Mouse (Mus musculus): ENCODE measurements around the gene Reep6. TPM values are rescaled to one million over a fixed set of nuclear protein-coding genes. Genes with fewer than 3 reads are reported as not detected.

Reep6 gene
- polyA plus RNA-seq, 1 experiment from 2014 or later, result 3.4 TPM

DNA sequence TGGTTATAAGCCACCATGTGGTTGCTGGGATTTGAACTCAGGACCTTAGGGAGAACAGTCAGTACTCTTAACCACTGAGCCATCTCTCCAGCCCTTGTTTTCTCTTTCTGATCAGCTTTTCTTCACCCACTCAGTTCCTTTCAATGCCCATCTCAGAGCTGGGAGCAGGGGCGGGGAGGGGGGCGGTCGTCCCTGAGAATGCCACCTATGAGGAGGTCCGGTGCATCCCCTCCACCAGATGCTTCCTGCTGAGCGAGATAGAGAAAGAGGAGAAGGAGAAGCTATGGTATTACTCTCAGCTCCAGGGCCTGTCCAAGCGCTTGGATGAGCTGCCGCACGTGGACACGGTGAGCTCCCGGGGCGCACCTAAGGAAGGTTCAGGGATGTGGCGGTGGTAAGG is 25.3 kb upstream of the Reep6 start:
- Histone ChIP-seq H3K4me1 (peaks cover 39% of the 10 kb centered on the region), H3K9me3 (no peaks in the 10 kb centered on the region), H3K4me2 (replicated peaks) (peak overlapping the region; percentile 42), H3K9ac (0 out of 2 replicates have a peak overlapping the region, but pooled peaks have one; percentile 6), H3K27ac (no peak overlapping the region), H3K36me3 (peaks cover 68% of the 10 kb centered on the region), H3K27me3 (replicated peaks) (peaks cover 17% of the 10 kb centered on the region), H3K4me3 (peak overlapping the region; percentile 7; the same call in 1 of the 2 replicates)
- no peak for ATAC-seq (ENCODE audit: low FRiP score, low read depth)
- 20% methylated on average over 12 of the region's 12 CpGs for WGBS

DNA sequence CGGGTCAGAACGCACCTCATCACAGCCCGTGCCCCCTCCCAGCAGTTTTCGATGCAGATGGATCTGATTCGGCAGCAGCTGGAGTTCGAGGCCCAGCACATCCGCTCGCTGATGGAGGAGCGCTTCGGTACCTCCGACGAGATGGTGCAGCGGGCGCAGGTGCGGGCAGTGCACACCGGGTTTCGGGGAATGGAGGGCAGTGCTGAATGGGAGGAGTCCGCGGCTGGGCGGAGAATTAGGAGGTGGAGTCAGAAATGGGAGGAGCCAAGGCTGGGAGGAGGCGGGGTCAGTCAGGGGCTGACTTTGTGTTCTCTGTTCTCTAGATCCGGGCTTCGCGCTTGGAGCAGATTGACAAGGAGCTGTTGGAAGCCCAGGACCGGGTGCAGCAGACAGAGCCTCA is 24.9 kb upstream of the Reep6 start:
- H3K4me1 ChIP-seq, result peaks cover 35% of the 10 kb centered on the region
- H3K36me3 ChIP-seq, result peaks cover 71% of the 10 kb centered on the region
- WGBS, result 16% methylated on average over 25 of the region's 25 CpGs
- H3K9ac ChIP-seq, result 0 out of 2 replicates have a peak overlapping the region, but pooled peaks have one; percentile 6
- no peak overlapping the region for H3K4me3 ChIP-seq
- H3K9me3 ChIP-seq, result no peaks in the 10 kb centered on the region
- no peak for ATAC-seq (ENCODE audit: low FRiP score, low read depth)
- H3K4me2 ChIP-seq (replicated peaks), result peak overlapping the region; percentile 42
- H3K27ac ChIP-seq, result no peak overlapping the region
- peaks cover 16% of the 10 kb centered on the region for H3K27me3 ChIP-seq (replicated peaks)

DNA sequence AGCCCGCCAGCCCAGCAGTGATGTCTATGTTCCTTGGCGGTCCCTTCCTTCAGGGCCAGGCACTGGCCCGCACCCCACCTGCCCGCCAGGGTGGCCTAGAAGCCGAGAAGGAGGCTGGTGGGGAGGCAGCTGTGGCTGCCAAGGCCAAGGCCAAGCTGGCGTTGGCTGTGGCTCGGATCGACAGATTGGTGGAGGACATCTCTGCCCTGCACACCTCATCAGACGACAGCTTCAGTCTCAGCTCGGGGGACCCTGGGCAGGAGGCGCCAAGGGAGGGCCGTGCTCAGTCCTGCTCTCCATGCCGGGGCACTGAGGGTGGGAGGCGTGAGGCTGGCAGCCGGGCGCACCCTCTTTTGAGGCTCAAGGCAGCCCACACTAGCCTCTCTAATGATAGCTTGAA is 18.2 kb upstream of the Reep6 start:
- H3K27ac ChIP-seq, result no peak overlapping the region
- no peak overlapping the region for H3K4me3 ChIP-seq
- H3K9ac ChIP-seq, result no peak overlapping the region
- peaks cover 28% of the 10 kb centered on the region for H3K4me1 ChIP-seq
- WGBS, result 86% methylated on average over 16 of the region's 16 CpGs
- H3K36me3 ChIP-seq, result peaks cover 98% of the 10 kb centered on the region
- H3K4me2 ChIP-seq (replicated peaks), result no peak overlapping the region
- H3K27me3 ChIP-seq (replicated peaks), result peaks cover 59% of the 10 kb centered on the region
- no peak for ATAC-seq (ENCODE audit: low FRiP score, low read depth)
- no peaks in the 10 kb centered on the region for H3K9me3 ChIP-seq

DNA sequence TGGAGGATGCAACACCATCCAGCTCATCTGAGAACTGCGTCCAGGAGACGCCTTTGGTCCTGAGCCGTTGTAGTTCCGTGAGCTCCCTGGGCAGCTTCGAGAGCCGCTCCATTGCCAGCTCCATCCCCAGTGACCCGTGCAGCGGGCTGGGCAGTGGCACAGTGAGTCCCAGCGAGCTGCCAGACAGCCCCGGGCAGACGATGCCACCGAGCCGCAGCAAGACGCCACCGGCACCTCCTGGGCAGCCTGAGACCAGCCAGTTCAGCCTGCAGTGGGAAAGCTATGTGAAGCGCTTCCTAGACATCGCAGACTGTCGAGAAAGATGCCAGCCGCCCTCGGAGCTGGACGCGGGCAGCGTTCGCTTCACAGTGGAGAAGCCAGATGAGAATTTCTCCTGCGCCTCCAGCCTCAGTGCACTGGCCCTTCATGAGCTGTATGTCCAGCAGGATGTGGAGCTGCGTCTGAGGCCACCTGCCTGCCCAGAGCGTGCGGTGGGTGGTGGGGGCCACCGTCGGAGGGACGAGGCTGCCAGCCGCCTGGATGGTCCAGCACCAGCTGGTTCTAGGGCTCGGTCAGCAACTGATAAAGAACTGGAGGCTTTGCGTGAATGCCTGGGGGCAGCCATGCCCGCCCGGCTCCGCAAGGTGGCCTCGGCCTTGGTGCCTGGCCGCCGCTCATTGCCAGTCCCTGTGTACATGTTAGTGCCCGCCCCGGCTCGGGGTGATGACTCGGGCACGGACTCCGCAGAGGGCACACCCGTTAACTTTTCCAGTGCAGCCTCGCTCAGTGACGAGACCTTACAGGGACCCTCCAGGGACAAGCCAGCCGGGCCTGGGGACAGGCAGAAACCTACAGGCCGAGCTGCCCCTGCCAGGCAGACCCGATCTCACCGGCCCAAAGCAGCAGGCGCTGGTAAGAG is 16.9 kb upstream of the Reep6 start:
- Histone ChIP-seq H3K27me3 (replicated peaks) (peaks cover 61% of the 10 kb centered on the region), H3K4me3 (no peak overlapping the region), H3K9me3 (no peaks in the 10 kb centered on the region), H3K4me1 (peaks cover 35% of the 10 kb centered on the region), H3K27ac (no peak overlapping the region), H3K36me3 (peaks cover 98% of the 10 kb centered on the region), H3K4me2 (replicated peaks) (no peak overlapping the region), H3K9ac (no peak overlapping the region)
- ATAC-seq (ENCODE audit: low FRiP score, low read depth), result no peak
- WGBS, result 72% methylated on average over 54 of the region's 54 CpGs

DNA sequence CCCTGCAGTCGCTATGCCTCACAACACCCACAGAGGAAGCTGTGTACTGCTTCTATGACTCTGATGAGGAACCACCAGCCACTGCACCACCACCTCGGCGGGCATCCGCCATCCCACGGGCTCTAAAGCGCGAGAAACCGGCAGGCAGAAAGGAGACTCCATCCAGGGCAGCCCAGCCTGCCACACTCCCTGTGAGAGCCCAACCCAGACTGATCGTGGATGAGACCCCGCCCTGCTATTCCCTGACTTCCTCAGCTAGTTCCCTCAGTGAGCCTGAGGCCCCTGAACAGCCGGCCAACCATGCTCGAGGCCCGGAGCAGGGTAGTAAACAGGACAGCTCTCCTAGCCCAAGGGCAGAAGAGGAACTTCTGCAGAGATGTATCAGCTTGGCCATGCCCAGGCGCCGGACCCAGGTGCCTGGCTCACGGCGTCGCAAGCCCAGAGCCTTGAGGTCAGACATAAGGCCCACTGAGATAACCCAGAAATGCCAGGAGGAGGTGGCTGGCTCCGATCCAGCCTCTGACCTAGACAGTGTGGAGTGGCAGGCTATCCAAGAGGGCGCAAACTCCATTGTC is 16.0 kb upstream of the Reep6 start:
- Histone ChIP-seq H3K4me2 (replicated peaks) (peak overlapping the region; percentile 1; the same call in 1 of the 2 replicates), H3K4me3 (no peak overlapping the region), H3K27ac (no peak overlapping the region), H3K9me3 (no peaks in the 10 kb centered on the region), H3K9ac (no peak overlapping the region), H3K4me1 (peaks cover 36% of the 10 kb centered on the region), H3K36me3 (peaks cover 98% of the 10 kb centered on the region), H3K27me3 (replicated peaks) (peaks cover 61% of the 10 kb centered on the region)
- WGBS, result 47% methylated on average over 20 of the region's 20 CpGs
- no peak for ATAC-seq (ENCODE audit: low FRiP score, low read depth)

DNA sequence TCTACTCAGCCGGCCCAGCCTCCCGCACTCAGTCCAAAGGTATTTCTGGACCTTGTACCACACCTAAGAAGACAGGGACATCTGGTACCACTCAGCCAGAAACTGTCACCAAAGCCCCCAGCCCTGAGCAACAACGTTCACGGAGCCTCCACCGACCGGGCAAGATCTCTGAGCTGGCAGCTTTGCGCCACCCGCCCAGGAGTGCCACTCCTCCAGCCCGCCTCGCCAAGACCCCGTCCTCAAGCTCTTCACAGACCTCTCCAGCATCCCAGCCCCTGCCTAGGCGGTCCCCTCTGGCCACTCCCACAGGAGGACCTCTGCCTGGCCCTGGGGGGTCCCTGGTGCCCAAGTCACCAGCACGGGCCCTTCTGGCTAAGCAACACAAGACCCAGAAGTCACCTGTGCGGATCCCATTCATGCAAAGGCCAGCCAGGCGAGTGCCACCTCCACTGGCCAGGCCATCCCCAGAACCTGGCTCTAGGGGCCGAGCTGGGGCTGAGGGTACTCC is 15.2 kb upstream of the Reep6 start:
- Histone ChIP-seq H3K4me3 (no peak overlapping the region), H3K27ac (no peak overlapping the region), H3K4me2 (replicated peaks) (no peak overlapping the region), H3K9me3 (no peaks in the 10 kb centered on the region), H3K27me3 (replicated peaks) (peaks cover 61% of the 10 kb centered on the region), H3K9ac (no peak overlapping the region), H3K36me3 (peaks cover 93% of the 10 kb centered on the region), H3K4me1 (peaks cover 44% of the 10 kb centered on the region)
- no peak for ATAC-seq (ENCODE audit: low FRiP score, low read depth)
- 54% methylated on average over 16 of the region's 16 CpGs for WGBS

DNA sequence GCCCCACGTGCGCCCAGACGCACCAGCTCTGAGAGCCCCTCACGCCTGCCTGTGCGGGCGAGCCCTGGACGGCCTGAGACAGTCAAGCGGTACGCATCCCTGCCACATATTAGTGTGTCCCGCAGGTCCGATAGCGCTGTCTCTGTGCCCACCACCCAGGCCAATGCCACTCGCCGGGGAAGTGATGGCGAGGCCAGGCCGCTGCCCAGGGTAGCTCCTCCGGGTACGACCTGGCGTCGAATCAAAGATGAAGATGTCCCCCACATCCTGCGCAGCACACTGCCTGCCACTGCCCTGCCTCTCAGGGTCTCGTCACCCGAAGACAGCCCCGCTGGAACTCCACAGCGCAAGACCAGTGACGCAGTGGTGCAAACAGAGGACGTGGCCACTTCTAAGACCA is 14.4 kb upstream of the Reep6 start:
- 44% methylated on average over 27 of the region's 27 CpGs for WGBS
- no peak for ATAC-seq (ENCODE audit: low FRiP score, low read depth)
- Histone ChIP-seq H3K36me3 (peaks cover 87% of the 10 kb centered on the region), H3K4me1 (peaks cover 49% of the 10 kb centered on the region), H3K4me2 (replicated peaks) (0 out of 2 replicates have a peak overlapping the region, but pooled peaks have one; percentile 3), H3K27ac (no peak overlapping the region), H3K9me3 (no peaks in the 10 kb centered on the region), H3K9ac (0 out of 2 replicates have a peak overlapping the region, but pooled peaks have one; percentile 21), H3K27me3 (replicated peaks) (peaks cover 61% of the 10 kb centered on the region), H3K4me3 (no peak overlapping the region)

DNA sequence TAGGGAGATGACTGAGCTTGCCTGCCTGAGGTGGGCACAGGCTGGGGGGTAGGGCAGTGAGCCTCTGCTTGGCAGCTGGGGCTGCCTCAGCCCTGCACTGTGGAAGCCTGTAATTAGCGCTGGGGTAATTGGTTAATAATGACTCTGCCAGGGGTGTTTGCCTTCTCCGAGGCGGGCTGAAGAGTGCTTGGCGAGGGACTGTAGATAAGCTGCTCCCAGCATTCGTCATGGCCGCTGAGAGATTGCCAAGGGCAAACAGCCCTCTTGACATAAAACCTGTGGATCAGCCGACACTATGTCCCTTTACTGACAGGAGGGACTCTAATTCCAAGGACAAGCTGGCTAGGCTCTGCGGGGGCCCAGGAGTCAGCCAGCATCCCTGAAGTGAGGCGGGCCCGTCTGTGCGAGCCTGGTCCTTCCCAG is 13.4 kb upstream of the Reep6 start:
- Histone ChIP-seq H3K27me3 (replicated peaks) (peaks cover 51% of the 10 kb centered on the region), H3K9ac (0 out of 2 replicates have a peak overlapping the region, but pooled peaks have one; percentile 29), H3K4me1 (peaks cover 52% of the 10 kb centered on the region), H3K4me3 (0 out of 2 replicates have a peak overlapping the region, but pooled peaks have one; percentile 7), H3K27ac (no peak overlapping the region), H3K4me2 (replicated peaks) (no peak overlapping the region; the same call in 1 of the 2 replicates), H3K36me3 (peaks cover 77% of the 10 kb centered on the region), H3K9me3 (no peaks in the 10 kb centered on the region)
- ATAC-seq (ENCODE audit: low FRiP score, low read depth), result no peak
- WGBS, result 21% methylated on average over 11 of the region's 11 CpGs

DNA sequence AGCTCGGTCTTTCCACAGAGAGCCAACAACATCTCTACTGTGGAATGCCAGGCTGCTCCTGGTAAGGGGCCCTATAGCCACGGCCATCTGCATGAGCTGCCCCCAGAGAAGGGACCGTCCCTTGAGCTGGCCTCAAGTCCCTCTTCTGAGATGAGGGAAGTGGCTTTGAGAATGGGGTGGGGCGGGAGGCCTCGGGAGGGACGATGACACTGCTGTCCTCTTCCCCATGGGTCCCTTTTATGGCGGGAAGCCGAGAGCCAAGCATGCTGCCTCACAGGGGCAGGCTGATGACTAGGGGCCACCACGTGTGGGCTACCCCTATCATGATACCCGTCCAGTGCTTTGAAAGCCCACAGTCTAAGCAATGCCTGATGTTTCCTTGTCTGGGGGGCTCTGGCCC is 12.7 kb upstream of the Reep6 start:
- Histone ChIP-seq H3K9me3 (no peaks in the 10 kb centered on the region), H3K4me1 (peaks cover 52% of the 10 kb centered on the region), H3K4me3 (no peak overlapping the region), H3K27me3 (replicated peaks) (peaks cover 47% of the 10 kb centered on the region), H3K9ac (no peak overlapping the region), H3K36me3 (peaks cover 70% of the 10 kb centered on the region), H3K4me2 (replicated peaks) (no peak overlapping the region), H3K27ac (no peak overlapping the region)
- ATAC-seq (ENCODE audit: low FRiP score, low read depth), result no peak
- 34% methylated on average over 10 of the region's 10 CpGs for WGBS

DNA sequence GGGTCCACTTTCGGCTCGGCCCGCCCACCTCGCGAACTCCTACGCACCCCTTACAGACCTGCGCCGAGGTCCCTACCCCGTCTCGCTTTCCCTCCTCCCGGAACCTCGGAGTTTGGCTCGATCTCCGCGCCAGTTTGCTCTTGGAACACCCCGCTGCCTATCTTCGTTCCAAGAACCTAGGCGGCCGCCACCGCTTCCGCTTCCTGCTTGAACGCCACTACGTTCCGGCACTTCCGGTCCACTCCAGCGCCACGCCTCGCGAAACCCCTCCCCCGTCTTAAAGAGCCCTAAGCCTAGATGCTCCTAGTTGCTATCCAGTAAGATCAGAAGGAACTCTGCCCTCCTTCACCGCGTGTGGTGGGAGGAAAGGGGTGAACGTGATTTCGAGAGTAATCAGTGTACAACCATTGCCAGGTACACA is 9.4 kb upstream of the Reep6 start, which contains the start of gene 2310011J03Rik:
Gene 2310011J03Rik (minus strand): TSS at position 198 of the 421 bp plus-strand sequence.
- Histone ChIP-seq H3K9me3 (no peaks in the 10 kb centered on the region), H3K36me3 (peaks cover 37% of the 10 kb centered on the region), H3K4me3 (peak within 1 kb of the TSS; percentile 73), H3K27me3 (replicated peaks) (peaks cover 25% of the 10 kb centered on the region), H3K4me2 (replicated peaks) (peak within 1 kb of the TSS; percentile 94), H3K9ac (peak within 1 kb of the TSS; percentile 66), H3K27ac (no peak within 1 kb of the TSS), H3K4me1 (peaks cover 52% of the 10 kb centered on the region)
- under 1% methylated on average over 34 of the region's 34 CpGs for WGBS
- peak; percentile 40; the same call in 1 of the 2 replicates for ATAC-seq (ENCODE audit: low FRiP score, low read depth)

DNA sequence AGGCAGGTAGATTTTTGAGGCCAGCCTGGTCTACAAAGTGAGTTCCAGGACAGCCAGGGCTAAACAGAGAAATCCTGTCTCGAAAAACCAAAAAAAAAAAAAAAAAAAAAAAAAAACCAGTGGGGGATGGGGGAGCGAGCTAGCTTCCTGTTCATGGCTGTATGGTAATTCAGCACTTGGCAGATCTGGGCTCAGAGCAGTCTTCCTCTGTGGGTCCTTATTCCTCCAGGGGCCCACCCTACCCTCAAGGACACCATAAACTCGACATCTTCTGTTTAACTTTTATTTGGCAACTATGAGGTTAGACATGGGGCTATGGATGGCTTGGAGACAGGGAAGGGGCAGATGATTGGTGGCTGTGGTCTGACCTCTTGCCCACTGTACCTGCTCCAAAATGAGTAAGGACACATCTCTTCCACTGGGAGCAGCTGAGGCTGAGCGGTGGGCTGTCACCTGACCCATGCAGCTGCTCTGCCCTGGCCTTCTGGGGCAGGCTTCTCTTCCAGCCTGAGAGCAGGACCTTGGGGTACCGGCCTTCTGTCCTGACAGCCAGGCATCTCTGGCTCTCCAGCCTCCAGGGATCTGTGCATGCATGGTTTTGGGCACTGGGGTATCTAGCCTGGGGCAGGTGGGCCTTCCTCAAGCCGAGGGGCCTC is 8.6 kb upstream of the Reep6 start:
- H3K9ac ChIP-seq, result no peak overlapping the region
- WGBS, result 77% methylated on average over 6 of the region's 6 CpGs
- no peak overlapping the region for H3K4me2 ChIP-seq (replicated peaks)
- H3K27ac ChIP-seq, result no peak overlapping the region
- H3K4me1 ChIP-seq, result peaks cover 45% of the 10 kb centered on the region
- ATAC-seq (ENCODE audit: low FRiP score, low read depth), result no peak
- H3K9me3 ChIP-seq, result no peaks in the 10 kb centered on the region
- peaks cover 29% of the 10 kb centered on the region for H3K36me3 ChIP-seq
- no peak overlapping the region for H3K4me3 ChIP-seq
- peaks cover 20% of the 10 kb centered on the region for H3K27me3 ChIP-seq (replicated peaks)

All from neural tube, embryonic 12.5 days (tissue).